Mouse (Mus musculus) midbrain, embryonic 12.5 days (tissue): ENCODE data around the gene Tbl1xr1. TPM values are rescaled to one million over a fixed set of nuclear protein-coding genes. Genes with fewer than 3 reads are reported as not detected.

ENCODE experiments used
- ATAC-seq: fragments of 200-750 bp; cut with Nextera tagmentation; 2 replicates; pipeline ENCODE4 v1.8.0; 2017; ENCODE audit warnings: low read depth, moderate TSS enrichment, moderate library complexity; ENCODE audit not compliant: low FRiP score
- H3K27ac ChIP-seq: fragments of 300-500 bp; sonication (generic); replicated peaks from 2 replicates; pipeline ENCODE4 v1.5.1; 2016; ENCODE audit warnings: mild to moderate bottlenecking
- H3K27me3 ChIP-seq: fragments of 300-500 bp; sonication (generic); 2 replicates; pipeline ENCODE4 v1.6.1; 2016; ENCODE audit warnings: mild to moderate bottlenecking
- H3K36me3 ChIP-seq: fragments of 300-500 bp; sonication (generic); 2 replicates; pipeline ENCODE4 v1.6.1; 2016
- H3K4me1 ChIP-seq: fragments of 300-500 bp; sonication (generic); 2 replicates; pipeline ENCODE4 v1.6.1; 2016
- H3K4me2 ChIP-seq: fragments of 300-500 bp; sonication (generic); replicated peaks from 2 replicates; pipeline ENCODE4 v1.6.1; 2016; ENCODE audit warnings: mild to moderate bottlenecking, moderate library complexity
- H3K4me3 ChIP-seq: fragments of 300-500 bp; sonication (generic); 2 replicates; pipeline ENCODE4 v1.5.1; 2016; ENCODE audit warnings: mild to moderate bottlenecking
- H3K9ac ChIP-seq: fragments of 300-500 bp; sonication (generic); replicated peaks from 2 replicates; pipeline ENCODE4 v1.6.1; 2016; ENCODE audit warnings: mild to moderate bottlenecking, moderate library complexity
- H3K9me3 ChIP-seq: fragments of 300-500 bp; sonication (generic); 2 replicates; pipeline ENCODE4 v1.6.1; 2016; ENCODE audit warnings: mild to moderate bottlenecking
- WGBS: fragments of 180-500 bp; shearing (Covaris S2); methylation state at CpG from one replicate; pipeline ENCODE4 v1.1.7; 2016; 5-methylcytosine and 5-hydroxymethylcytosine counted together
- polyA plus RNA-seq: library from polyadenylated mRNA; unstranded; fragments of >200 nt; fragmentation: Nextera tagmentation; extraction: Ambion mirVana; gene quantifications from 2 replicates; pipeline ENCODE4 v1.2.1, GENCODE M21; 2016

The Tbl1xr1 gene
- polyA plus RNA-seq, 1 experiment from 2014 or later: 35.2 TPM

GRCm38 (mm10) chr3:22131277-22131676 lies 54.8 kb downstream of the Tbl1xr1 start:
- Histone ChIP-seq H3K4me2 (no peak overlapping the region), H3K36me3 (peaks cover 6% of the 10 kb centered on the region; the same call in 1 of the 2 replicates), H3K9me3 (no peaks in the 10 kb centered on the region), H3K27me3 (no peaks in the 10 kb centered on the region), H3K4me1 (no peaks in the 10 kb centered on the region), H3K27ac (no peak overlapping the region), H3K4me3 (no peak overlapping the region), H3K9ac (no peak overlapping the region)
- no peak for ATAC-seq
- WGBS: 95% methylated on average over 2 of the region's 2 CpGs

DNA sequence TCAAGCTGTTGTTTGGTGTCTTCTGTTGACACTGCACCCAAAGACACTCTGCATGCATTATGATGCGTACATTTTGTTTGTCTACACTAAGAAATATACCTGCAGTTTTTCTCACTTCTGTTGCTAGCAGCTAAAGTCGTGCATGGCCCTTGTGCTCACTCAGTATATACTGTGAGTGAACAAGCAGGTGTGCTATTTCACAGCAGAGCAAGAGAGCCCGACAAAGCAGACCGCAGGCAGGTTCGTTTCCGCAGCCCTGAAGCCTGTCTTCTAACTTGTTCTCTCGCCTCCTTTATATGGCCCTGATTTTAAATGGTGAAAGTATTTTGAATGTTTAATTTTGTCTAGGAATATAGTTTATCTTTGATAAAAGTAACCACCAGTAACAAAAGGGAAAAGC lies 57.2 kb downstream of the Tbl1xr1 start:
- H3K36me3 ChIP-seq: 0 out of 2 replicates have a peak, but pooled peaks cover 2% of the 10 kb centered on the region
- H3K4me2 ChIP-seq: no peak overlapping the region
- no peak overlapping the region for H3K27ac ChIP-seq
- no peak overlapping the region for H3K4me3 ChIP-seq
- ATAC-seq: no peak
- H3K4me1 ChIP-seq: no peaks in the 10 kb centered on the region
- H3K9ac ChIP-seq: no peak overlapping the region
- H3K27me3 ChIP-seq: no peaks in the 10 kb centered on the region
- 95% methylated on average over 7 of the region's 7 CpGs for WGBS
- H3K9me3 ChIP-seq: no peaks in the 10 kb centered on the region

GRCm38 (mm10) chr3:22137793-22138579 lies 61.5 kb downstream of the Tbl1xr1 start:
- H3K4me1 ChIP-seq: 0 out of 2 replicates have a peak, but pooled peaks cover 2% of the 10 kb centered on the region
- H3K27me3 ChIP-seq: no peaks in the 10 kb centered on the region
- H3K36me3 ChIP-seq: no peaks in the 10 kb centered on the region
- no peak overlapping the region for H3K9ac ChIP-seq
- H3K27ac ChIP-seq: no peak overlapping the region
- WGBS: 92% methylated on average over 9 of the region's 9 CpGs
- no peaks in the 10 kb centered on the region for H3K9me3 ChIP-seq
- H3K4me2 ChIP-seq: no peak overlapping the region
- no peak overlapping the region for H3K4me3 ChIP-seq
- no peak for ATAC-seq

GRCm38 (mm10) chr3:22138580-22139099 lies 62.2 kb downstream of the Tbl1xr1 start:
- Histone ChIP-seq H3K36me3 (no peaks in the 10 kb centered on the region), H3K9ac (no peak overlapping the region), H3K4me3 (no peak overlapping the region), H3K9me3 (no peaks in the 10 kb centered on the region), H3K27me3 (no peaks in the 10 kb centered on the region), H3K4me2 (no peak overlapping the region), H3K4me1 (0 out of 2 replicates have a peak, but pooled peaks cover 2% of the 10 kb centered on the region), H3K27ac (no peak overlapping the region)
- WGBS: 86% methylated on average over 2 of the region's 2 CpGs
- ATAC-seq: no peak

- Histone ChIP-seq H3K9ac (no peak overlapping the region), H3K36me3 (no peaks in the 10 kb centered on the region), H3K27me3 (no peaks in the 10 kb centered on the region), H3K4me1 (0 out of 2 replicates have a peak, but pooled peaks cover 2% of the 10 kb centered on the region), H3K27ac (no peak overlapping the region), H3K4me3 (no peak overlapping the region), H3K9me3 (no peaks in the 10 kb centered on the region), H3K4me2 (no peak overlapping the region)
- ATAC-seq: peak; percentile 34; the same call in 1 of the 2 replicates
- WGBS: 69% methylated on average over 3 of the region's 3 CpGs
Measured at GRCm38 (mm10) chr3:22140111-22140658, 63.7 kb downstream of the Tbl1xr1 start.

DNA sequence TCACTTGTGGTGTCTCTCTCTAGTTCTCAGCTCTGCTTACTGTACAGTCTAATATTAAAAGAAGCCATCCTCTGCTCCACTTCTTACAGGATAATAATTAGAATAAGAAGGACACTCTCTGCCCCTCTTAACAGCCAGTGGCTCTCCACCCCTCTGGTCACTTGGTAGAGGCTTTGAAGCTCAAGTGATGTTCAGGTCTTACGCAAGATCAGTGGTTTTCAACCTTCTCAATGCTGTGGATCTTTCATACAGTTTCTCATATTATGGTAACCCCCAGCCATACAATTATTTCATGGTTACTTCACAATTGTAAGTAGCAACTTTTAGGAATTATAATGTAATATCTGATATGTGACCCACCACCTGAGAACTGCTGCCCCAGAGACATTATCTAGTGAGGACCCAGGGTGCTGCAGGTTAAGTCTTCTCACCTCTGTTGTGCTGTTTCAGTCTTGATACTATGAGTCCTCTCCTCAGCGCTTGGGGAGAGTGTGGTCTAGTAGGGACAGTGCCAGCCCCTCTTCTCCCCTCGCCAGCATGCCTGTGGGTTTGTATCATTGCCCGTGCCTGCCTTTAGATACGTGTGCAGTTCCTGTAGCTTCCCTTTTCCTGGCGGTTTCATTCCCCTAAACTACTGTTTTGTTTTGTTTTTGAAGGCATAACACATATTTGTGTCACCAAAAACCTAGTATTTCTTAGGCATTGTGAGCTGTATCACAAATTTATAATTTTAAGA lies 65.7 kb downstream of the Tbl1xr1 start:
- no peak for ATAC-seq
- no peak overlapping the region for H3K27ac ChIP-seq
- no peak overlapping the region for H3K9ac ChIP-seq
- 86% methylated on average over 6 of the region's 6 CpGs for WGBS
- no peak overlapping the region for H3K4me3 ChIP-seq
- no peak overlapping the region for H3K4me2 ChIP-seq
- H3K4me1 ChIP-seq: 0 out of 2 replicates have a peak, but pooled peaks cover 2% of the 10 kb centered on the region
- H3K36me3 ChIP-seq: no peaks in the 10 kb centered on the region
- no peaks in the 10 kb centered on the region for H3K9me3 ChIP-seq
- no peaks in the 10 kb centered on the region for H3K27me3 ChIP-seq

GRCm38 (mm10) chr3:22142846-22143641 lies 66.6 kb downstream of the Tbl1xr1 start:
- WGBS: 79% methylated on average over 5 of the region's 5 CpGs
- Histone ChIP-seq H3K36me3 (no peaks in the 10 kb centered on the region), H3K4me1 (0 out of 2 replicates have a peak, but pooled peaks cover 2% of the 10 kb centered on the region), H3K9ac (no peak overlapping the region), H3K27me3 (no peaks in the 10 kb centered on the region), H3K4me2 (no peak overlapping the region), H3K27ac (no peak overlapping the region), H3K9me3 (no peaks in the 10 kb centered on the region), H3K4me3 (no peak overlapping the region)
- ATAC-seq: 0 out of 2 replicates have a peak, but pooled peaks have one; percentile 41

- Histone ChIP-seq H3K9me3 (no peaks in the 10 kb centered on the region), H3K9ac (no peak overlapping the region), H3K27ac (no peak overlapping the region), H3K36me3 (no peaks in the 10 kb centered on the region), H3K4me3 (no peak overlapping the region), H3K4me2 (no peak overlapping the region), H3K27me3 (no peaks in the 10 kb centered on the region), H3K4me1 (0 out of 2 replicates have a peak, but pooled peaks cover 2% of the 10 kb centered on the region)
- ATAC-seq: no peak
- WGBS: 92% methylated on average over 2 of the region's 2 CpGs
Measured at GRCm38 (mm10) chr3:22144255-22144654, 67.8 kb downstream of the Tbl1xr1 start.

- H3K4me1 ChIP-seq: no peaks in the 10 kb centered on the region
- no peak overlapping the region for H3K9ac ChIP-seq
- no peak overlapping the region for H3K27ac ChIP-seq
- H3K4me3 ChIP-seq: no peak overlapping the region
- ATAC-seq: no peak
- no peaks in the 10 kb centered on the region for H3K9me3 ChIP-seq
- H3K4me2 ChIP-seq: no peak overlapping the region
- 76% methylated on average over 1 of the region's 1 CpGs for WGBS
- H3K36me3 ChIP-seq: 0 out of 2 replicates have a peak, but pooled peaks cover 4% of the 10 kb centered on the region
- H3K27me3 ChIP-seq: no peaks in the 10 kb centered on the region
Measured at GRCm38 (mm10) chr3:22147433-22147927, 71.0 kb downstream of the Tbl1xr1 start.

- 0 out of 2 replicates have a peak, but pooled peaks cover 4% of the 10 kb centered on the region for H3K36me3 ChIP-seq
- no peaks in the 10 kb centered on the region for H3K27me3 ChIP-seq
- H3K4me3 ChIP-seq: no peak overlapping the region
- ATAC-seq: no peak
- H3K9me3 ChIP-seq: no peaks in the 10 kb centered on the region
- no peaks in the 10 kb centered on the region for H3K4me1 ChIP-seq
- no peak overlapping the region for H3K4me2 ChIP-seq
- H3K27ac ChIP-seq: no peak overlapping the region
- no peak overlapping the region for H3K9ac ChIP-seq
- 91% methylated on average over 6 of the region's 6 CpGs for WGBS
Measured at GRCm38 (mm10) chr3:22148306-22148932, 72.0 kb downstream of the Tbl1xr1 start.
